Mouse (Mus musculus): ENCODE measurements at regions not wholly inside any gene's neighbourhood (a gene's known extent, or its start where the extent isn't known, plus 50 kb on each side); places are given as distances from the start of the nearest gene placed in this dataset.

- Histone ChIP-seq H3K27me3 (ENCODE audit: control insufficient read depth, insufficient read depth, insufficient read length) (no peaks in the 10 kb centered on the region), H3K36me3 (ENCODE audit: control insufficient read depth, insufficient read depth) (no peaks in the 10 kb centered on the region), H3K4me2 (ENCODE audit: low read depth) (no peak overlapping the region), H3K79me2 (ENCODE audit: control insufficient read depth, insufficient read depth) (no peaks in the 10 kb centered on the region), H3ac (ENCODE audit: control insufficient read depth, insufficient read length) (no peak overlapping the region), H3K4me3 (no peak overlapping the region)
- no peak for TF ChIP-seq CEBPB (IDR thresholded peaks at IDR 0.05; ENCODE audit: insufficient read depth, poor library complexity, severe bottlenecking)
- TF ChIP-seq POLR2AphosphoS2 (IDR thresholded peaks at IDR 0.05; ENCODE audit: insufficient read length, low read depth), result no peak
- TF ChIP-seq MYOG (IDR thresholded peaks at IDR 0.05; ENCODE audit: control insufficient read depth in 1 of 3, insufficient read depth in 1 of 3, insufficient read length in 2 of 3, low read depth in 2 of 3), result no peak
- no peak for TF ChIP-seq POLR2A (IDR thresholded peaks at IDR 0.05; ENCODE audit: insufficient read length, low read depth)
- TF ChIP-seq E2F4 (IDR thresholded peaks at IDR 0.05; ENCODE audit: insufficient read depth), result no peak
- TF ChIP-seq TCF3 (IDR thresholded peaks at IDR 0.05; ENCODE audit: insufficient read length, low read depth), result no peak
- no peak for TF ChIP-seq MAX (IDR thresholded peaks at IDR 0.05; ENCODE audit: low read depth)
- no peak for TF ChIP-seq REST (IDR thresholded peaks at IDR 0.05; ENCODE audit: insufficient read depth, insufficient read length)
- no peak for TF ChIP-seq MYOD1 (IDR thresholded peaks at IDR 0.05; ENCODE audit: control insufficient read depth in 1 of 3, insufficient read length in 2 of 3, low read depth in 2 of 3)
- no peak for TF ChIP-seq SRF (IDR thresholded peaks at IDR 0.05; ENCODE audit: control insufficient read depth, insufficient read length, low read depth)
- TF ChIP-seq TCF12 (IDR thresholded peaks at IDR 0.05; ENCODE audit: insufficient read depth, poor library complexity, severe bottlenecking), result no peak
- no peak for TF ChIP-seq USF1 (IDR thresholded peaks at IDR 0.05; ENCODE audit: low read depth)
Measured at GRCm38 (mm10) chr3:58172096-58172495, 242.4 kb upstream of the Tsc22d2 start.

DNA sequence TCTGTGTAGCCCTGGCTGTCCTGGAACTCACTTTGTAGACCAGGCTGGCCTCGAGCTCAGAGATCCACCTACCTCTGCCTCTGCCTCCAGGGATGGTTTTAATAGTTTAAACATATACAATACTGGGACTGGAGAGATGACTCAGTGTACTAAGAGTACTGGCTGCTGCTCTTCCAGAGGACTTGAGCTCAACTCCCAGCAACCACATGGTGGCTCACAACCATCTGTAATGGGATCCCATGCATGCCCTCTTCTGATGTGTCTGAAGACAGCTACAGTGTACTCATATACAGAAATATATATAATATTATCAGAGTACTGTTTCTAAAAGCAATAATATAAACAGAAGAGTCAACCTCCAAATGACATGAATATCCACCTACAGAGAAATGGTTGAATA, 240.7 kb upstream of the Tsc22d2 start:
- Histone ChIP-seq H3K79me2 (ENCODE audit: control insufficient read depth, insufficient read depth) (no peaks in the 10 kb centered on the region), H3K4me3 (no peak overlapping the region), H3K27me3 (ENCODE audit: control insufficient read depth, insufficient read depth, insufficient read length) (no peaks in the 10 kb centered on the region), H3K36me3 (ENCODE audit: control insufficient read depth, insufficient read depth) (no peaks in the 10 kb centered on the region), H3K4me2 (ENCODE audit: low read depth) (no peak overlapping the region), H3ac (ENCODE audit: control insufficient read depth, insufficient read length) (no peak overlapping the region)
- TF ChIP-seq TCF12 (IDR thresholded peaks at IDR 0.05; ENCODE audit: insufficient read depth, poor library complexity, severe bottlenecking) (no peak), MAX (IDR thresholded peaks at IDR 0.05; ENCODE audit: low read depth) (no peak), CEBPB (IDR thresholded peaks at IDR 0.05; ENCODE audit: insufficient read depth, poor library complexity, severe bottlenecking) (no peak), TCF3 (IDR thresholded peaks at IDR 0.05; ENCODE audit: insufficient read length, low read depth) (no peak), POLR2AphosphoS2 (IDR thresholded peaks at IDR 0.05; ENCODE audit: insufficient read length, low read depth) (no peak), POLR2A (IDR thresholded peaks at IDR 0.05; ENCODE audit: insufficient read length, low read depth) (no peak), MYOG (IDR thresholded peaks at IDR 0.05; ENCODE audit: control insufficient read depth in 1 of 3, insufficient read depth in 1 of 3, insufficient read length in 2 of 3, low read depth in 2 of 3) (no peak), E2F4 (IDR thresholded peaks at IDR 0.05; ENCODE audit: insufficient read depth) (no peak), USF1 (IDR thresholded peaks at IDR 0.05; ENCODE audit: low read depth) (no peak), MYOD1 (IDR thresholded peaks at IDR 0.05; ENCODE audit: control insufficient read depth in 1 of 3, insufficient read length in 2 of 3, low read depth in 2 of 3) (no peak)

- no peaks in the 10 kb centered on the region for H3K36me3 ChIP-seq (ENCODE audit: control insufficient read depth, insufficient read depth)
- H3K4me2 ChIP-seq (ENCODE audit: low read depth), result no peak overlapping the region
- H3ac ChIP-seq (ENCODE audit: control insufficient read depth, insufficient read length), result no peak overlapping the region
- no peak overlapping the region for H3K4me3 ChIP-seq
- no peaks in the 10 kb centered on the region for H3K79me2 ChIP-seq (ENCODE audit: control insufficient read depth, insufficient read depth)
- H3K27me3 ChIP-seq (ENCODE audit: control insufficient read depth, insufficient read depth, insufficient read length), result no peaks in the 10 kb centered on the region
- no peak for TF ChIP-seq POLR2AphosphoS2 (IDR thresholded peaks at IDR 0.05; ENCODE audit: insufficient read length, low read depth)
- no peak for TF ChIP-seq MYOG (IDR thresholded peaks at IDR 0.05; ENCODE audit: control insufficient read depth in 1 of 3, insufficient read depth in 1 of 3, insufficient read length in 2 of 3, low read depth in 2 of 3)
- TF ChIP-seq SRF (IDR thresholded peaks at IDR 0.05; ENCODE audit: control insufficient read depth, insufficient read length, low read depth), result no peak
- TF ChIP-seq USF1 (IDR thresholded peaks at IDR 0.05; ENCODE audit: low read depth), result no peak
- TF ChIP-seq POLR2A (IDR thresholded peaks at IDR 0.05; ENCODE audit: insufficient read length, low read depth), result no peak
Measured at GRCm38 (mm10) chr3:58181715-58182114, 232.8 kb upstream of the Tsc22d2 start.

- Histone ChIP-seq H3K4me3 (no peak overlapping the region), H3K27me3 (ENCODE audit: control insufficient read depth, insufficient read depth, insufficient read length) (no peaks in the 10 kb centered on the region), H3K36me3 (ENCODE audit: control insufficient read depth, insufficient read depth) (no peaks in the 10 kb centered on the region), H3ac (ENCODE audit: control insufficient read depth, insufficient read length) (no peak overlapping the region), H3K79me2 (ENCODE audit: control insufficient read depth, insufficient read depth) (no peaks in the 10 kb centered on the region), H3K4me2 (ENCODE audit: low read depth) (no peak overlapping the region)
- TF ChIP-seq E2F4 (IDR thresholded peaks at IDR 0.05; ENCODE audit: insufficient read depth), result no peak
- no peak for TF ChIP-seq USF1 (IDR thresholded peaks at IDR 0.05; ENCODE audit: low read depth)
- TF ChIP-seq POLR2AphosphoS2 (IDR thresholded peaks at IDR 0.05; ENCODE audit: insufficient read length, low read depth), result no peak
- TF ChIP-seq REST (IDR thresholded peaks at IDR 0.05; ENCODE audit: insufficient read depth, insufficient read length), result no peak
- no peak for TF ChIP-seq MYOG (IDR thresholded peaks at IDR 0.05; ENCODE audit: control insufficient read depth in 1 of 3, insufficient read depth in 1 of 3, insufficient read length in 2 of 3, low read depth in 2 of 3)
- no peak for TF ChIP-seq TCF12 (IDR thresholded peaks at IDR 0.05; ENCODE audit: insufficient read depth, poor library complexity, severe bottlenecking)
- TF ChIP-seq SRF (IDR thresholded peaks at IDR 0.05; ENCODE audit: control insufficient read depth, insufficient read length, low read depth), result no peak
- no peak for TF ChIP-seq MYOD1 (IDR thresholded peaks at IDR 0.05; ENCODE audit: control insufficient read depth in 1 of 3, insufficient read length in 2 of 3, low read depth in 2 of 3)
Measured at GRCm38 (mm10) chr3:58182299-58182698, 232.2 kb upstream of the Tsc22d2 start.

- Histone ChIP-seq H3K36me3 (ENCODE audit: control insufficient read depth, insufficient read depth) (no peaks in the 10 kb centered on the region), H3ac (ENCODE audit: control insufficient read depth, insufficient read length) (no peak overlapping the region), H3K4me3 (no peak overlapping the region), H3K4me2 (ENCODE audit: low read depth) (no peak overlapping the region), H3K79me2 (ENCODE audit: control insufficient read depth, insufficient read depth) (no peaks in the 10 kb centered on the region), H3K27me3 (ENCODE audit: control insufficient read depth, insufficient read depth, insufficient read length) (no peaks in the 10 kb centered on the region)
- TF ChIP-seq TCF12 (IDR thresholded peaks at IDR 0.05; ENCODE audit: insufficient read depth, poor library complexity, severe bottlenecking) (no peak), USF1 (IDR thresholded peaks at IDR 0.05; ENCODE audit: low read depth) (no peak), MAX (IDR thresholded peaks at IDR 0.05; ENCODE audit: low read depth) (no peak), REST (IDR thresholded peaks at IDR 0.05; ENCODE audit: insufficient read depth, insufficient read length) (no peak), SRF (IDR thresholded peaks at IDR 0.05; ENCODE audit: control insufficient read depth, insufficient read length, low read depth) (no peak), CEBPB (IDR thresholded peaks at IDR 0.05; ENCODE audit: insufficient read depth, poor library complexity, severe bottlenecking) (no peak), POLR2AphosphoS2 (IDR thresholded peaks at IDR 0.05; ENCODE audit: insufficient read length, low read depth) (no peak), TCF3 (IDR thresholded peaks at IDR 0.05; ENCODE audit: insufficient read length, low read depth) (no peak), E2F4 (IDR thresholded peaks at IDR 0.05; ENCODE audit: insufficient read depth) (no peak), MYOD1 (IDR thresholded peaks at IDR 0.05; ENCODE audit: control insufficient read depth in 1 of 3, insufficient read length in 2 of 3, low read depth in 2 of 3) (no peak), MYOG (IDR thresholded peaks at IDR 0.05; ENCODE audit: control insufficient read depth in 1 of 3, insufficient read depth in 1 of 3, insufficient read length in 2 of 3, low read depth in 2 of 3) (no peak), POLR2A (IDR thresholded peaks at IDR 0.05; ENCODE audit: insufficient read length, low read depth) (no peak)
Measured at GRCm38 (mm10) chr3:58183279-58183678, 231.2 kb upstream of the Tsc22d2 start.
